Mouse (Mus musculus): ENCODE results near the gene Mmp24. TPM values are rescaled to one million over a fixed set of nuclear protein-coding genes. Genes with fewer than 3 reads are reported as not detected.

The Mmp24 gene
- polyA plus RNA-seq, 1 experiment from 2014 or later, result not detected

DNA sequence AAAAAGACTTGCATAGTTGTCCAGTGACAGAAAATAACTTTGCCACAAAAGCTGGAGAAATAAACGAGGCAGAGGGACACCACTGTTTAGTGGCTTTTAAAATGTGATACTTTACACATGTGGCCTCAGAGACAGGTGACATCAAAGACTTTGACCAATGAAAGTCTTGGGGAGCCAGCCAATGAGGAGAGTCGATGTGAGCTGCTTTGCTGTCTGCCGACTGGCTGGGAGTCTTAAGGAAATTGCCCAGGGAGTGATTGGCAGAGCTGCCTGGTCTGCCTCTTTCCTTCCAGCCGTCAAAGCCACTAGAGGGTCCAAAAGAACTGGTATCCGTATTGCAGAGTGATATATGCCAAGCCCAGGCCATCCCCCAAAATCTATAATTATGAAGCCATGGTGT lies 39.7 kb downstream of the Mmp24 start:
- no peak overlapping the region for H3K4me3 ChIP-seq (ENCODE audit: control insufficient read depth in 1 of 2, insufficient read depth in 1 of 2, low read depth in 1 of 2, low read length in 2 of 2)
- H3K36me3 ChIP-seq (ENCODE audit: control insufficient read depth, insufficient read depth, low read length), result peaks cover 4% of the 10 kb centered on the region
- H3K27ac ChIP-seq (replicated peaks in 1 of 2; ENCODE audit: control insufficient read depth in 1 of 2, insufficient read depth in 1 of 2, low read depth in 2 of 2, low read length in 2 of 2), result no peak overlapping the region
- no peak overlapping the region for H3K4me2 ChIP-seq (ENCODE audit: low read length)
- no peak for ATAC-seq (ENCODE audit: insufficient number of reproducible peaks, insufficient read depth, low FRiP score, low read depth)
- H3K9ac ChIP-seq (ENCODE audit: low read length), result no peak overlapping the region
- 0 out of 2 replicates have a peak, but pooled peaks cover 2% of the 10 kb centered on the region for H3K9me3 ChIP-seq (ENCODE audit: control insufficient read depth, low read length)
- H3K27me3 ChIP-seq (ENCODE audit: control insufficient read depth, insufficient read depth, low read length), result no peaks in the 10 kb centered on the region
- WGBS, result 27% methylated on average over 5 of the region's 5 CpGs
- H3K4me1 ChIP-seq (ENCODE audit: control insufficient read depth in 2 of 2, insufficient read depth in 2 of 2, low read length in 2 of 2), result peaks cover 4 to 5% of the 10 kb centered on the region in 2 experiments; a peak in 2 of 4 replicates

DNA sequence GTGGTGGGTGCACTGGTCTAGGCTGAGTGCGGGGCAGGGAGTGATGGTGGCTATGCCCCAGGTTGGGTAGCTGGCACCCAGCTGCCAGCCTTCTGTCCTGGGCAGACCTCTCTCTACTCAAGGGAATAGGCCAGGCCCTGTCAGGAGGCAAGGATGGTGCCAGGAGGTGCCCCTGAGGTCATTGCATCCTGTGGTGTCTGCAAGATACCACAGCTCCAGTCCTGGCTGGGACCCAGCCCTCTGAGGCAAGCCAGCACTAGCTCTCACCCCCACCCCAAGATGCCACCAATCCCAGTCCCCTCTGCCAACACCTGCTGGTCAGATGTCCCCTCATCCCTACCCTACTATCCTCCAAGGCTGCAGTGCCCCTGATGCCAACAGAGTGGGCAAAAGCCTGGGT lies 41.0 kb downstream of the Mmp24 start:
- no peak for ATAC-seq (ENCODE audit: insufficient number of reproducible peaks, insufficient read depth, low FRiP score, low read depth)
- WGBS, result 100% methylated on average over 1 of the region's 1 CpGs
- H3K4me3 ChIP-seq (ENCODE audit: control insufficient read depth in 1 of 2, insufficient read depth in 1 of 2, low read depth in 1 of 2, low read length in 2 of 2), result no peak overlapping the region
- H3K4me2 ChIP-seq (ENCODE audit: low read length), result no peak overlapping the region
- no peak overlapping the region for H3K9ac ChIP-seq (ENCODE audit: low read length)
- no peaks in the 10 kb centered on the region for H3K27me3 ChIP-seq (ENCODE audit: control insufficient read depth, insufficient read depth, low read length)
- peaks cover 17% of the 10 kb centered on the region for H3K36me3 ChIP-seq (ENCODE audit: control insufficient read depth, insufficient read depth, low read length)
- 0 out of 2 replicates have a peak, but pooled peaks cover 2% of the 10 kb centered on the region for H3K9me3 ChIP-seq (ENCODE audit: control insufficient read depth, low read length)
- H3K27ac ChIP-seq (replicated peaks in 1 of 2; ENCODE audit: control insufficient read depth in 1 of 2, insufficient read depth in 1 of 2, low read depth in 2 of 2, low read length in 2 of 2), result no peak overlapping the region
- H3K4me1 ChIP-seq (ENCODE audit: control insufficient read depth in 2 of 2, insufficient read depth in 2 of 2, low read length in 2 of 2), result peaks cover 4 to 5% of the 10 kb centered on the region in 2 experiments; a peak in 2 of 4 replicates

DNA sequence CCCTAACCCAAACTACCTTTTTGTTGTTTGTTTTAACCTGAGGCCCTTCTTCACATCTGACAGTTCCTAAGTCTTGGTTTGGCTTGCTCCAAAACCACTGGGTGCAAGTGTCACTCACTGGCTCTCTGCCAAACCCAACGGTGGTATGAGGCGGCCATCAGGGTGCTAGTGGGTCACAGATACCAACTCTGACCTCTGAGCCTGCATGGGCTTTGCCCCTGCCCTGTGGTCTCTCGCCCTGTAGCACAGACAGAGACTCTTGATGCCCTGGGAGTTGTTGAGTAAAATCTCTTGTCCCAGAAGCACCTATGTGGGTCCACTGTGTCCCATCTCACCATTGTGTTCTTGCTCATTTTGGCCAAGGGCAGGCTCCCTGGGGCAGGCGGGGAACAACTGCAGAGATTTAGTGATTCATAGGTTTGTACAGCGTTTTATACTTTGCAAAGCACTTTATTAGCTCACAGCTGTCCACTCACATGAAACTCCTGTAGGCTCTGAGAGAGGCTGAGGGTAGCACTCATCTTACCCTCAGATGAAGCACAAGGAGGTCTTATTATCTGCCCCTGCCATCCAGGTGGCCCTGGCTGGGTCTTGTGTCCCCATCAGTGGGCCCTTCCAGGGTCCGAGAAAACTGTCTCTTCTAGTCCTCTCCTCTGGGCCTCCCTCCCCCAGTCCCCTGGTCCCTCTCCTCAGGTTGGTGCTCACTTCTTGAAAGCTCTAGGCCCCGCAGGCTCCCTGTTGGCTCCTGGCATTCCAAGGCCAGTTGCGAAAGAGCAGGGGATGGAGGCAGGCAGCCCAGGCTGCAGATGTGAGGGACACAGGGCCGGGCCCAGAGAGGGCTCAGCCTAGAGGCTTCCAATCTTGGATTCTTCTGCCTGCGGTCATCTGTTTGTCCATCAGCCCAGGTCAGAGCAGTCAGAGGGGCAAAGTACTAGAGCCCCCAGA lies 42.4 kb downstream of the Mmp24 start:
- Histone ChIP-seq H3K4me2 (ENCODE audit: low read length) (no peak overlapping the region), H3K4me3 (ENCODE audit: control insufficient read depth in 1 of 2, insufficient read depth in 1 of 2, low read depth in 1 of 2, low read length in 2 of 2) (no peak overlapping the region), H3K27ac (replicated peaks in 1 of 2; ENCODE audit: control insufficient read depth in 1 of 2, insufficient read depth in 1 of 2, low read depth in 2 of 2, low read length in 2 of 2) (no peak overlapping the region), H3K4me1 (ENCODE audit: control insufficient read depth in 2 of 2, insufficient read depth in 2 of 2, low read length in 2 of 2) (peaks cover 4 to 5% of the 10 kb centered on the region in 2 experiments; a peak in 2 of 4 replicates), H3K9ac (ENCODE audit: low read length) (no peak overlapping the region), H3K9me3 (ENCODE audit: control insufficient read depth, low read length) (no peaks in the 10 kb centered on the region), H3K36me3 (ENCODE audit: control insufficient read depth, insufficient read depth, low read length) (peaks cover 31% of the 10 kb centered on the region), H3K27me3 (ENCODE audit: control insufficient read depth, insufficient read depth, low read length) (no peaks in the 10 kb centered on the region)
- whole genome bisulfite sequencing, result 77% methylated on average over 10 of the region's 10 CpGs
- ATAC-seq (ENCODE audit: insufficient number of reproducible peaks, insufficient read depth, low FRiP score, low read depth), result no peak

DNA sequence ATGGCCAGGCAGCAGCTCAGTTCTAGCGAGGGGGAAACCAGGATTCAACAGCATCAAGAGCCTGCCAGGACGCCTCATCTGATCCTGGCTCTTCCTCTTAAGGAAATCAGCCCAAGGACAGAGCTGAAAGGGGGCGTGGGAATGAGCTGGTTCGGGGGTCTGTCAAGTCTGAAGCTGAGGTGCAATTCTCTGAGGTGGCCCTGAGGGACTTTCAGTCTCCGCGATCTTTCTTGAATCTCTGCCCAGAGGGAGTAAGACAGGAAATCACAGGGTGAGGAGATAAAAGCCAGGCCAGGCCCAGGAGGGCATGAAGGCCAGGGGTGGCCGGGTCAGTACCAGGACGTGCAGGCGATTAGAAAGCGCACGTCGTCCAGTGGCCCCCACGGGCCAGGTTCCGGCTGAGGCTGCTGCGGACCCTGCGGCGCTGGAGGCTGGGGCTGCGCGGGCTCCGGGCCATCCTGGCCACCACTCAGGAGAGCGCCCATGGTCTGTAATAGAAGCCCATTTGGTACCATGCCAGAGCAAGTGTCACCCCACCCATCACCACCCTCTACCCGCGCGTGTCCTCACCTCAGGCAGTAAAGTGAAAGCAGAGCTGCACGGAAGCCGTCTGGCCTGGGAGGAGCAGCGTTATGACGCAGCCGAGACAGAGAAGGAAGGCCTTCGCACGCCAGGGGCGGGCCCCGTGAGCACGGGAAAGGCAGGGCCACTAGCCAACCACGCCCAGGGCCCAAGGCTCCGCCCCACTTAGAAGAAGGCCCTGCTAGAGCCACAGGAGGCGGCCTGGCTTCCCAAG lies 43.7 kb downstream of the Mmp24 start:
- under 1% methylated on average over 37 of the region's 37 CpGs for WGBS
- peaks cover 4 to 5% of the 10 kb centered on the region in 2 experiments; a peak in 2 of 4 replicates for H3K4me1 ChIP-seq (ENCODE audit: control insufficient read depth in 2 of 2, insufficient read depth in 2 of 2, low read length in 2 of 2)
- H3K27ac ChIP-seq (replicated peaks in 1 of 2; ENCODE audit: control insufficient read depth in 1 of 2, insufficient read depth in 1 of 2, low read depth in 2 of 2, low read length in 2 of 2), result peak overlapping the region; percentile 54 to 76
- H3K9me3 ChIP-seq (ENCODE audit: control insufficient read depth, low read length), result no peaks in the 10 kb centered on the region
- no peaks in the 10 kb centered on the region for H3K27me3 ChIP-seq (ENCODE audit: control insufficient read depth, insufficient read depth, low read length)
- H3K4me3 ChIP-seq (ENCODE audit: control insufficient read depth in 1 of 2, insufficient read depth in 1 of 2, low read depth in 1 of 2, low read length in 2 of 2), result peak overlapping the region; percentile 69 to 70
- peak; percentile 89 for ATAC-seq (ENCODE audit: insufficient number of reproducible peaks, insufficient read depth, low FRiP score, low read depth)
- peaks cover 43% of the 10 kb centered on the region for H3K36me3 ChIP-seq (ENCODE audit: control insufficient read depth, insufficient read depth, low read length)
- peak overlapping the region; percentile 86 for H3K9ac ChIP-seq (ENCODE audit: low read length)
- peak overlapping the region; percentile 85 for H3K4me2 ChIP-seq (ENCODE audit: low read length)

DNA sequence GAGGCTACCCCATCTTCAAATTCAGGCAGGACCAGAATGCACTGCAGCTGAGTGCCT lies 44.1 kb downstream of the Mmp24 start, which contains the start of gene BC029722:
Gene BC029722 (minus strand): TSS at position 35 of the 57 bp plus-strand sequence.
- H3K36me3 ChIP-seq (ENCODE audit: control insufficient read depth, insufficient read depth, low read length), result peaks cover 48% of the 10 kb centered on the region
- no peaks in the 10 kb centered on the region for H3K9me3 ChIP-seq (ENCODE audit: control insufficient read depth, low read length)
- H3K27me3 ChIP-seq (ENCODE audit: control insufficient read depth, insufficient read depth, low read length), result no peaks in the 10 kb centered on the region
- H3K9ac ChIP-seq (ENCODE audit: low read length), result peak within 1 kb of the TSS; percentile 86
- H3K4me3 ChIP-seq (ENCODE audit: control insufficient read depth in 1 of 2, insufficient read depth in 1 of 2, low read depth in 1 of 2, low read length in 2 of 2), result peak within 1 kb of the TSS; percentile 69 to 70
- no peak for ATAC-seq (ENCODE audit: insufficient number of reproducible peaks, insufficient read depth, low FRiP score, low read depth)
- peak within 1 kb of the TSS; percentile 85 for H3K4me2 ChIP-seq (ENCODE audit: low read length)
- peak within 1 kb of the TSS; percentile 54 to 76 for H3K27ac ChIP-seq (replicated peaks in 1 of 2; ENCODE audit: control insufficient read depth in 1 of 2, insufficient read depth in 1 of 2, low read depth in 2 of 2, low read length in 2 of 2)
- H3K4me1 ChIP-seq (ENCODE audit: control insufficient read depth in 2 of 2, insufficient read depth in 2 of 2, low read length in 2 of 2), result peaks cover 4 to 5% of the 10 kb centered on the region in 2 experiments; a peak in 2 of 4 replicates

- Histone ChIP-seq H3K9me3 (ENCODE audit: control insufficient read depth, low read length) (no peaks in the 10 kb centered on the region), H3K4me3 (ENCODE audit: control insufficient read depth in 1 of 2, insufficient read depth in 1 of 2, low read depth in 1 of 2, low read length in 2 of 2) (peak overlapping the region; percentile 69 to 70), H3K36me3 (ENCODE audit: control insufficient read depth, insufficient read depth, low read length) (peaks cover 48% of the 10 kb centered on the region), H3K9ac (ENCODE audit: low read length) (peak overlapping the region; percentile 86; the same call in 1 of the 2 replicates), H3K4me1 (ENCODE audit: control insufficient read depth in 2 of 2, insufficient read depth in 2 of 2, low read length in 2 of 2) (peaks cover 4 to 5% of the 10 kb centered on the region in 2 experiments; a peak in 2 of 4 replicates), H3K4me2 (ENCODE audit: low read length) (peak overlapping the region; percentile 85), H3K27ac (replicated peaks in 1 of 2; ENCODE audit: control insufficient read depth in 1 of 2, insufficient read depth in 1 of 2, low read depth in 2 of 2, low read length in 2 of 2) (peak overlapping the region in 1 of 2 experiments; percentile 76; a peak in 1 of 4 replicates), H3K27me3 (ENCODE audit: control insufficient read depth, insufficient read depth, low read length) (no peaks in the 10 kb centered on the region)
- WGBS, result 57% methylated on average over 6 of the region's 6 CpGs
- ATAC-seq (ENCODE audit: insufficient number of reproducible peaks, insufficient read depth, low FRiP score, low read depth), result no peak
These were observed 44.5 kb downstream of the Mmp24 start for GRCm38 (mm10) chr2:155819449-155820251.

DNA sequence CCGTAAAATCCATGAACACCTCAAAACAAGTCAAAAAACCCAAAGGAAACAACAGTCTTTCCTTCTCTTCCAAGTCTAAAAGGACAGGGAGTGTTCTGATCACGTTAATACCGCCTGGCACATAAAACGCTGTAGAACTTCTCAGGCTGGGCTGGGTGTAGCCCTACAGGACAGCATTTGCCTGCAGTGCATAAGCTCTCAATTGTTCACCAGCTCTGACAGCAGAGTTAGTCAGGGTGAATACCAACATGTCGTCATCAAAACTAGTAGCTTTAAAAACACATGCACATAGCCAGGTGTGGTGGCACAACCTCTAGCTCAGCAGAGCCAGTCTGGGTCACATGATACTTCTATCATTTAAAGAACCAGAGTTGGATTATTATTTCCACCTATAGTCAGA lies 45.6 kb downstream of the Mmp24 start:
- peaks cover 48% of the 10 kb centered on the region for H3K36me3 ChIP-seq (ENCODE audit: control insufficient read depth, insufficient read depth, low read length)
- no peaks in the 10 kb centered on the region for H3K9me3 ChIP-seq (ENCODE audit: control insufficient read depth, low read length)
- H3K4me2 ChIP-seq (ENCODE audit: low read length), result no peak overlapping the region
- ATAC-seq (ENCODE audit: insufficient number of reproducible peaks, insufficient read depth, low FRiP score, low read depth), result no peak
- H3K27ac ChIP-seq (replicated peaks in 1 of 2; ENCODE audit: control insufficient read depth in 1 of 2, insufficient read depth in 1 of 2, low read depth in 2 of 2, low read length in 2 of 2), result no peak overlapping the region
- H3K27me3 ChIP-seq (ENCODE audit: control insufficient read depth, insufficient read depth, low read length), result no peaks in the 10 kb centered on the region
- no peak overlapping the region for H3K4me3 ChIP-seq (ENCODE audit: control insufficient read depth in 1 of 2, insufficient read depth in 1 of 2, low read depth in 1 of 2, low read length in 2 of 2)
- H3K4me1 ChIP-seq (ENCODE audit: control insufficient read depth in 2 of 2, insufficient read depth in 2 of 2, low read length in 2 of 2), result peaks cover 4 to 12% of the 10 kb centered on the region in 2 experiments; a peak in 3 of 4 replicates
- WGBS, result 92% methylated on average over 5 of the region's 5 CpGs
- H3K9ac ChIP-seq (ENCODE audit: low read length), result no peak overlapping the region

Data from heart, embryonic 14.5 days (tissue).